ENCODE assay signal across 28 mouse cellular contexts in genomic region chr2:36207071-36207470, GRCm38 (mm10).
"Had no signal": no experiment of that assay in that cellular context is flagged by ENCODE, and none has a peak within 500 bp of the region (broad histone marks: within the 10 kb centered on the region; RNA-seq: fewer than 3 reads in every experiment).

No protein-coding gene starts in this region.

- H3K4me2 ChIP-seq: heart, embryonic 12.5 days; hindbrain, embryonic 12.5 days; hindbrain, embryonic 14.5 days; intestine, embryonic 15.5 days; kidney, embryonic 15.5 days; limb, embryonic 13.5 days; limb, embryonic 15.5 days; liver, embryonic 12.5 days had no signal

- H3K9ac ChIP-seq: heart, embryonic 12.5 days; hindbrain, embryonic 12.5 days; hindbrain, embryonic 14.5 days; intestine, embryonic 15.5 days; kidney, embryonic 15.5 days; limb, embryonic 13.5 days; limb, embryonic 15.5 days; liver, embryonic 12.5 days; liver, embryonic 14.5 days had no signal

- ATAC-seq: hindbrain, embryonic 16.5 days; inflammation-experienced regulatory T-cells, adult 6 months; intestine, embryonic 15.5 days; intestine, postnatal 0 days; liver, embryonic 12.5 days had no signal

- H3K4me3 ChIP-seq: gastrocnemius, adult 2 months; heart, embryonic 10.5 days; heart, embryonic 12.5 days; hindbrain, embryonic 10.5 days; hindbrain, embryonic 12.5 days; intestine, embryonic 15.5 days; kidney, embryonic 15.5 days; limb, embryonic 13.5 days; limb, embryonic 15.5 days; liver, embryonic 12.5 days had no signal

- DNase-seq: gastrocnemius, adult 2 months; gastrocnemius, postnatal 10 days; gastrocnemius, postnatal 25 days; heart, adult 18-20 months; heart, postnatal 10 days; heart, postnatal 4 days; kidney, adult 2 months; kidney, adult 9 months; kidney, postnatal 14 days; kidney, postnatal 36 days; layer of hippocampus, adult 9-11 months; layer of hippocampus, postnatal 36 days; left cerebral cortex, postnatal 4 days had no signal

- H3K36me3 ChIP-seq: heart, embryonic 10.5 days; heart, embryonic 12.5 days; hindbrain, embryonic 10.5 days; hindbrain, embryonic 12.5 days; intestine, embryonic 15.5 days; kidney, embryonic 15.5 days; limb, embryonic 13.5 days; limb, embryonic 15.5 days; liver, embryonic 12.5 days had no signal

- H3K27ac ChIP-seq: gastrocnemius, adult 2 months; heart, embryonic 10.5 days; hindbrain, embryonic 10.5 days; hindbrain, embryonic 12.5 days; hindbrain, embryonic 14.5 days; intestine, embryonic 15.5 days; kidney, embryonic 15.5 days; kidney, postnatal 0 days; limb, embryonic 13.5 days; limb, embryonic 15.5 days; liver, embryonic 12.5 days; liver, embryonic 14.5 days had no signal

- H3K9me3 ChIP-seq: heart, embryonic 10.5 days; heart, embryonic 12.5 days; hindbrain, embryonic 10.5 days; hindbrain, embryonic 12.5 days; intestine, embryonic 15.5 days; kidney, embryonic 15.5 days; limb, embryonic 13.5 days; limb, embryonic 15.5 days; liver, embryonic 12.5 days had no signal
